Mouse (Mus musculus): ENCODE measurements around the gene Entpd7.

DNA sequence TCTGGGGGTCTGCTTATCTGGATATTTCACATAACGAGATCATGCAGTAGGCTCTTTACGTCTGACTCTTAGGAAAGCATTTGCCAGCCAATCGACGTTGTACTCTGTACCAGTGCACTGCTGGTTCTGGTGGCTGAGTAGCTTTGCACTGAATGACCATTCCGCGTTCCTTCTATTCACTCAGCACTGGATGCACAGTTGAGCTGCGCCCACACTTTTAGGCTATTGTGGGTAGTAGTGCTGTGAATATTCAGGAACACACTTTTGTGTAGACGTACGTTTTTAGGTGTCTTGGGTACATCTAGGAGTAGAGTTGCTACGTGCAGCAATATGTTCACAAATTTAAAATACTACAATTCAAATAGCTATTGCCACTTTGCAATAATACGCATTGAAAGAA lies 30.6 kb downstream of the Entpd7 start:
- TF ChIP-seq CTCF (IDR thresholded peaks at IDR 0.05; ENCODE audit: extremely low read depth, insufficient read length, insufficient replicate concordance, low read depth, low read length) (no peak), POLR2A (IDR thresholded peaks at IDR 0.05; ENCODE audit: low read depth, low read length) (no peak)

All from small intestine, adult 2 months (tissue).